Mouse (Mus musculus) cerebellum, adult 2 months (tissue): Measurements from ENCODE around the gene Vax2.

Source experiments
- CTCF ChIP-seq: fragments of 200-500 bp; IDR thresholded peaks from 2 replicates; pipeline ENCODE4 v1.5.1; 2011; ENCODE audit warnings: low read depth, mild to moderate bottlenecking, control low read depth, low read length, moderate library complexity, borderline replicate concordance; ENCODE audit not compliant: insufficient read depth
- POLR2A ChIP-seq: fragments of 200-500 bp; IDR thresholded peaks from 2 replicates; pipeline ENCODE4 v1.6.1; 2011; ENCODE audit warnings: low read length, control low read depth, borderline replicate concordance; ENCODE audit not compliant: insufficient read depth

DNA sequence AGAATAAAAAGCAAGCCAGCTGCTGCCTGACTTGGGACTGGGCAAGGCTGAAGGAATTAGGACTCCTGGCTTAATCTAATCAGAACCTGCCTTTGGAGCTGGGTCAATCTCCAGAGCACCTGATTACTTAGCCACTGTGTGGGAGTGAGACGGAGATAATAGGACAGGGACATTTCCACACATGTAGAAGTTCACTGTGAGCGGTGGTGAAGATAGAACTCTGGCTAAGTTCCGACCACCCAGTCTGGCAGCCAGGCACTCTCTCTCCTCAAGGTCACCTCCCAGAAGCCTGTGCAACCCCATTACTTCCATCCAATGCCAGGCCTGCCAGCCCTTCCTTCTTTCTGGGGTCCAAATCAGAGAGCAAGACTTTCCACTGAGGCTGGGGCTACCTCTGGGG, 55.9 kb downstream of the Vax2 start:
- no peak for TF ChIP-seq CTCF
- no peak for TF ChIP-seq POLR2A
